Comparison of ENCODE assay signal across 7 mouse cellular contexts in genomic region chr19:41761529-41761928, GRCm38 (mm10). TPM values are rescaled to one million over a fixed set of nuclear protein-coding genes. Genes with fewer than 3 reads are reported as not detected.
A peak's percentile ranks its signal among the peaks of the same experiment; 100 is the strongest.
DNase-seq lines count a peak whose midpoint lies in the region; ATAC-seq and TF ChIP-seq lines count a peak whose summit lies in the region.

No protein-coding gene starts in this region.

- H3K27me3 ChIP-seq in embryonic facial prominence, embryonic 14.5 days (replicated peaks; ENCODE audit: control insufficient read depth, insufficient read depth, low read length): no peaks in the 10 kb centered on the region
- no peaks in the 10 kb centered on the region for H3K27me3 ChIP-seq in midbrain, embryonic 13.5 days

- H3K27ac ChIP-seq in embryonic facial prominence, embryonic 14.5 days (replicated peaks; ENCODE audit: low read depth, low read length): no peak overlapping the region
- no peak overlapping the region for H3K27ac ChIP-seq in midbrain, embryonic 13.5 days

- no peaks in the 10 kb centered on the region for H3K36me3 ChIP-seq in embryonic facial prominence, embryonic 14.5 days (ENCODE audit: control insufficient read depth, insufficient read depth, low read length)
- H3K36me3 ChIP-seq in midbrain, embryonic 13.5 days: no peaks in the 10 kb centered on the region

- no peak overlapping the region for H3K9ac ChIP-seq in embryonic facial prominence, embryonic 14.5 days (ENCODE audit: low read depth, low read length)
- no peak overlapping the region for H3K9ac ChIP-seq in midbrain, embryonic 13.5 days (replicated peaks)

- peak; percentile 16; the same call in 1 of the 2 replicates for TF ChIP-seq CTCF in lung, adult 2 months (IDR thresholded peaks at IDR 0.05; ENCODE audit: insufficient read depth, low read length)

- no peak for DNase-seq in lung, adult 2 months
- DNase-seq in lung, postnatal 25 days (ENCODE audit: low spot score): no peak
- peak; percentile 53 for DNase-seq in WW6 (ENCODE audit: low read depth, low spot score)
- DNase-seq in embryonic facial prominence, embryonic 14.5 days (ENCODE audit: low spot score): peak; percentile 54
- no peak for DNase-seq in thymus, postnatal 10 days (ENCODE audit: low spot score in 2 of 2)

- WGBS in lung, adult 2 months: 50% methylated on average over 9 of the region's 9 CpGs
- 32% methylated on average over 9 of the region's 9 CpGs for WGBS in embryonic facial prominence, embryonic 14.5 days
- 39% methylated on average over 9 of the region's 9 CpGs for WGBS in midbrain, embryonic 13.5 days

- no peaks in the 10 kb centered on the region for H3K9me3 ChIP-seq in embryonic facial prominence, embryonic 14.5 days (ENCODE audit: control insufficient read depth, low read length)
- no peaks in the 10 kb centered on the region for H3K9me3 ChIP-seq in midbrain, embryonic 13.5 days

- no peaks in the 10 kb centered on the region for H3K4me1 ChIP-seq in lung, adult 2 months (ENCODE audit: control insufficient read depth, insufficient read depth, low read length)
- no peaks in the 10 kb centered on the region for H3K4me1 ChIP-seq in embryonic facial prominence, embryonic 14.5 days (ENCODE audit: control insufficient read depth, insufficient read depth, low read length)
- 0 out of 2 replicates have a peak, but pooled peaks cover 4% of the 10 kb centered on the region for H3K4me1 ChIP-seq in midbrain, embryonic 13.5 days (replicated peaks)

- ATAC-seq in embryonic facial prominence, embryonic 14.5 days (ENCODE audit: low read depth): no peak
- ATAC-seq in midbrain, embryonic 13.5 days: peak; percentile 40
- ATAC-seq in monocyte, adult 5-6 weeks (replicated peaks; ENCODE audit: insufficient number of reproducible peaks, low FRiP score, low TSS enrichment, poor library complexity, severe bottlenecking): no peak

- no peak overlapping the region for H3K4me3 ChIP-seq in lung, adult 2 months (replicated peaks; ENCODE audit: extremely low read depth, low read depth, low read length)
- no peak overlapping the region for H3K4me3 ChIP-seq in embryonic facial prominence, embryonic 14.5 days (ENCODE audit: low read depth, low read length)
- no peak overlapping the region for H3K4me3 ChIP-seq in midbrain, embryonic 13.5 days (replicated peaks)

- no peak for TF ChIP-seq POLR2A in lung, adult 2 months (IDR thresholded peaks at IDR 0.05; ENCODE audit: borderline replicate concordance, extremely low read depth, low read depth, low read length)

- H3K4me2 ChIP-seq in embryonic facial prominence, embryonic 14.5 days (ENCODE audit: low read depth, low read length): no peak overlapping the region
- H3K4me2 ChIP-seq in midbrain, embryonic 13.5 days (replicated peaks): no peak overlapping the region

RNA-seq across cellular contexts. Expression of gene Slit1, which starts 18.1 kb away (rescaled TPM):
- polyA plus RNA-seq in lung, adult 2 months (2012; rRNA removed): 0.03 and 0.13 TPM in 2 replicates
- polyA plus RNA-seq in embryonic facial prominence, embryonic 14.5 days (2014; fragmentation: Nextera tagmentation; extraction: Ambion mirVana): 1.3 and 1.7 TPM in 2 replicates
- 13.2 and 23.8 TPM in 2 replicates for polyA plus RNA-seq in midbrain, embryonic 13.5 days (2015; fragmentation: Nextera tagmentation; extraction: Ambion mirVana)
- total RNA-seq in monocyte, adult 5-6 weeks (2017): not detected in 3 replicates

RNA-seq across cellular contexts. Expression of gene Arhgap19, which starts 40.3 kb away (rescaled TPM):
- 1.3 and 2.2 TPM in 2 replicates for polyA plus RNA-seq in lung, adult 2 months (2012; rRNA removed)
- 17.5 and 21.2 TPM in 2 replicates for polyA plus RNA-seq in embryonic facial prominence, embryonic 14.5 days (2014; fragmentation: Nextera tagmentation; extraction: Ambion mirVana)
- polyA plus RNA-seq in midbrain, embryonic 13.5 days (2015; fragmentation: Nextera tagmentation; extraction: Ambion mirVana): 11.0 and 11.6 TPM in 2 replicates
- 1.1 to 2.3 TPM (median 1.9 TPM) in 3 replicates for total RNA-seq in monocyte, adult 5-6 weeks (2017)

Comparison
In these comparisons a context has a peak if more than half of its experiments do, and no peak if none do; other contexts are left out.
1. DNase-seq: peak in WW6 (single experiment) and embryonic facial prominence, embryonic 14.5 days (single experiment); none in lung, adult 2 months (single experiment), lung, postnatal 25 days (single experiment) and thymus, postnatal 10 days (0 of 2).